Mouse (Mus musculus) right cerebral cortex, postnatal 4 days (tissue): Measurements from ENCODE around the gene Fam117a.
A peak's percentile ranks its signal among the peaks of the same experiment; 100 is the strongest.

ENCODE experiments used
- DNase-seq: peaks from one replicate; pipeline ENCODE4 v3.0.0-alpha.2; 2022

Fam117a gene

GRCm38 (mm10) chr11:95333805-95334204 is 3.0 kb upstream of the Fam117a start:
- no peak for DNase-seq

DNA sequence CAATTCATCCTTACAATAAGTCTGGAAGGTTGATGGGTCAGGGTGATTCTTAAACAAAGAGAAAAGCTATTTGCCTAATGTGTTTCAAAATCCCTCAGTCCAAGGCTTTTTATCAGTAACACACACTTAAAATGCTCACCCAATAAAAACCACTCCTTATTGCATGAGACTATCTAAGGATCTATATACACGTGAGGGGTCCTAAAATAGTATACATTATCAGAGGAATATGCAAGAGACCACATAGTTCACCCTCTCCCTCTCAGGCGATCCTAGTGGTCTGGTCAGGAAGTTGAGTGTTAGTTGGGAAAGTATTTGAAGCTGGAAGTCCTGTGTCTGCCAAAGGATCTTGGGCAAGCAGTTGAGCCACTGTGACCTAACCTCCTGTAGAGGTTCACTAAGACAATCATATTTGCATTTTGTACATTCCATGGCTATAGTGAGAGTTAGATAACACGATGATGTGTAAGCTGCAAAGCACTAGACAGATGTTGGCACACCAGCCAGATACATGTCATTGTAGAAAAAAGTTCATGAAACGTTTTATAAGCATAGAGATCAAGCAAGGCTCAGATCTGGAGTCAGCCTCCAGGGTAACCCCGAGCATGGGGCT is 2.3 kb upstream of the Fam117a start:
- no peak for DNase-seq

- peak; percentile 35 for DNase-seq
These were observed 453 bp downstream of the Fam117a start for GRCm38 (mm10) chr11:95337129-95337813.

DNA sequence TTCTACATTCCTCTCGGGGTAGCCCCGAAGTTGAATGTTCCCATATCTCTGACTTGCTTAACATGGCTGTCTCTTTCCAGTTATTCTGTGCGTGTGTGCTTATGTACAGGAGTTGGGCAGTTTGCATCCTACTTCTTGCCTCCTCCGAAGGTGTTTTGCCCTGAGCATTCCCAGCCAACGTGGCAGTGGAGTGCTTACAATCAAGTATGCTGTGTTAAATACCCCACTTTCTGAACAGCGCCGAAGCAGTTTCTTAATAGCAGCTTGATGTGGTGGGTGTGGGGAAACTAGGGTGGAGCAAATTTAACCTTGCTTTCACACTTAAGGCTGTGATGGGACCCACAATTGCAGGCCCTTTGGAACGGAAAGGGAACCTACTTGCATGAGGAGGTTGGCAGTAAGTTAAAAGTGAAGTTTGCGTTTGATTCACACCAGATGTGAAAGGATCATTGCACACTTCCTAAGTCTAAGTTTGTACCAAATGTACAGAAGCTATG is 1.1 kb downstream of the Fam117a start:
- DNase-seq: no peak

- DNase-seq: no peak
These were observed 2.7 kb downstream of the Fam117a start for GRCm38 (mm10) chr11:95339471-95340021.

DNA sequence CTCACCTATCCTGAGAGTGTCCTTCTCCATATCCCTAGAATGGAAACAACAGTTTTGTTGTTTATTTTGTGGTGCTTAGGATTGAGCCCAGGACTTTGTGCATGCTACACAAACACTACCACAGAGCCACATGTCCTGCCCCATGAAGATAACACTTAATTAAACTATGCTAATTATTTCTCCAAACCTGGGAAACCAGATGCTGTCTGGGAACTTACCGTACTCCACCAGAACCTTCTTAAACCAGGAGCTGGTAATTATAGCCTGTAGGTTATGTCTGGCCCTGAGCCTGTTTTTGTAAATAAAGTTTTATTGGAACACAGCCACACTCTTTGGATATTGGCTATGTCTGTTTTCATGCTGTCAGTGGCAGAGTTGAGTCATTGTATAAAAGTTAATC is 3.4 kb downstream of the Fam117a start:
- no peak for DNase-seq

DNA sequence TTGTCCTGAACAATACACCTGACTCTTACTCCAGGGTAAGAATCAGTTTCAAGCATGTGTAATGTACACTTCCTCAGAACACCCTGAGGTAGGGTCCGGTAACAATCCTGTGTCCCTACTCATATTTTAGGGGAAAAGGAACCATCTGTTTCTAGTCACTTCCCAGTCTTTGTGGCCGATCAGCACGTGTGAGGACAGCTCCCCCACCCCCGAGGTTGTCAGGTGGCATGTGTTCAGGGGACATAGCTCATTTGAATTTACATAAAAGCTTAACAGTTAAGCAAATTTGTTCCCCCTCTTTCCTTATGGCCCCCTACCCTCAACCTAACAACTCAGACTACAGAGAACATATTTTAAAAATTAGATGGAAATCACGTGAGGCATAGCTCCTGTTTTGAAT is 3.8 kb downstream of the Fam117a start:
- DNase-seq: no peak

DNA sequence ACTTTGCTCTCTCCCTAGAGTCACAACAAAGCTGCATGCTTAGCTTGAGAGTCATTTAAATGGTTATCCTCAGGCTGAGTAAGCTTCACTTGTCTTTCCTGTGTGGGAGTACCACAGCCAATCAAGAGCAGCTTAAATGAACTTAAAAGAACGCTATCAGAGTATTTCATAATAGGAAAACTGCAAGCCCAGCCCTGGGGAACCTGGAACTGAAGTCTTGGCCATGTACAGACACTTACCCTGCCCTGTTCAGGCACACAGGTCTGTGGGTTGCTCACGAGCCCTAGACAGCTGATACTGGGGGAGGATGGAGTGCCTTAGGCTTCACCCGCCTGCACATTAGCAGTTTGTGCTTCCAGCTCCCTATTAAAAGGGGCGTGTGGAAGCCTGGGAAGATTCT is 6.4 kb downstream of the Fam117a start:
- no peak for DNase-seq

DNA sequence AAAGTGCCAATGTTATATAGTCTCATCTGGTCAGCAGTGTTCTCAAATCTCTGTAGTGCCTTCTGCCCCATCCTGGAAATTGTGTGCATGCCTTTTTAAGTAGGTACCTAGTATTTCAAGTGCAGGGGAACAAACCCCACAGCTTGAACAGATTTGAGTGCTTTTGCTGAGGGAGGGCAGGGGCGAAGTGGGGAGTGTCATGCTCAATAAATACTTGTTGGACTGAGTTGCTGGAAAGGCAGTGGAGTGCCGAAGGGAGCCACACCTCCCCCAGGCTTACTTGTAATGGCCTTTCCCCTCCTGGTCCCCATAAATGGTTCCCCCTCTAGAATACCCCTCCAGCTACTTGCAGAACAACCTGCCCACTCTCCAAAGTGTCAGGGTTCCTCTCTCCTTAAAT is 7.4 kb downstream of the Fam117a start:
- DNase-seq: no peak

GRCm38 (mm10) chr11:95350289-95350688 is 13.5 kb downstream of the Fam117a start:
- DNase-seq: no peak

DNA sequence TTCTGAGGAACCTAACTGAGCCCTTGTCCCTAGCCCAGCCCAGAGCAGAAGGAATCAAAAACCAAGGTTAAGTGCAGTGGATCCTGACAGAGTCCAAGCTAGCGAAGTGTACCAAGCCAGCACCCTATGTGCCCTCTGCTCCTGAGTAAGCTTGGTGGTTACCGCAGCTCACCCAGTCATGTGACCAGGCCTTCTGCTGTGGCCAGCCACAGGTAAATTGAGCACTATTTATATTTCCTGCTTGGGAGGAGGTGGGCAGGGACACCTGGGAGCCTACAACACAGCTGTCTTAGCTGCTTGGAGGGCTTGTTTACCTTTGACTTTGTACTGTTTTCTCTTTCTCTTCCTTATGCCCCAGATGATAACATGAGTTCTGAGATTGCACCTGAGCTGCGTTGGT is 14.1 kb downstream of the Fam117a start:
- no peak for DNase-seq

DNA sequence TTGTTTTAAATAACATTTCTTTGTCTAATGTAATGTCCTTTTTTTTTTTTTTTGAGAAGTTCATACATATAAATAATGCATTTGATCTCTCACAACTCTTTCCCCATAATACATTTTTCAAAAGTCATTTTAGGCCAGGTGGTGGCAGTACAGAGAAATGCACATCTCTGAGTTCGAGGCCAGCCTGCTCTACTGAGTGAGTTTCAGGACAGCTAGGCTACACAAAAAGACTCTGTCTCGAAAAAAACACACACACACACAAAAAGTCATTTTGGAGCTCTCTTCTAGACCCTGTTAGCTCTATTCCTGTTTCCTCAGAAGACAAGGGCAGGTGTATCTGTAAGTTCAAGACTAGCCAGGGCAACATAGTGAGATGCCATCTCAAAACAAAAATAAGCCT is 15.9 kb downstream of the Fam117a start:
- no peak for DNase-seq

GRCm38 (mm10) chr11:95353226-95353625 is 16.4 kb downstream of the Fam117a start:
- no peak for DNase-seq

DNA sequence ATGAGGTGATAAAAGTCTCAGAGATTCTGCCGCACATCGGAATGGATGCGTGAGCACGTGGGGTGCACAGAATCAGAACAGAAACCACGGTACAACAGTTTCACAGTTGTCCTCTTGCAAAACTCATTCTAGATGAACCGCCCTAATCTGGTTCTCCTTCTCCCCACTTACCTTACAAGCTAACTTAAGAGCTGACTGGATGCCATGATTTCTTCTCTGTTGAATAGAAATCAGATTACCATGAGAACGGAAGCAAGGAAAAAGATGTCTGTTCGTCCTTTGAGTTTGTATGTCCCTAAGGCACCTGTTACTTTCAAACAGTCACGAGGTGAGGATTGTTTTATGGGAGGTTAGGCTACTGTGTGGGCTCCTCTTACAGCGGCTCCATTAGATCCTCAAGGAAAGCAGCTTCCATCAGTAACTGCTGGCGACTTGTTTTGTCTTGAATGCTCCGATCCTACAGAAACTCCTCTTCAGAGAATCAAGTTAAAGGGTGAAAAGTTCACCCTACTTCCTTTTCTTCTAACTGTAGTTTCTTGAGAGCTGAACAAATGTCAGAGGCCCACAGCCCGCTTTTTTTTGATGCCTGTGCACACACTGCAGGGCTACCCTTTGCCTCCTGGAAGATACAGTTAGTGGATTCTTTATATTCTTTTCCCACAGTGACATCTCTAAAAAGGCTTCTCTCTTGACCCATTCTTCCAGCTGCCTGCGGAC is 17.6 kb downstream of the Fam117a start:
- DNase-seq: no peak

DNA sequence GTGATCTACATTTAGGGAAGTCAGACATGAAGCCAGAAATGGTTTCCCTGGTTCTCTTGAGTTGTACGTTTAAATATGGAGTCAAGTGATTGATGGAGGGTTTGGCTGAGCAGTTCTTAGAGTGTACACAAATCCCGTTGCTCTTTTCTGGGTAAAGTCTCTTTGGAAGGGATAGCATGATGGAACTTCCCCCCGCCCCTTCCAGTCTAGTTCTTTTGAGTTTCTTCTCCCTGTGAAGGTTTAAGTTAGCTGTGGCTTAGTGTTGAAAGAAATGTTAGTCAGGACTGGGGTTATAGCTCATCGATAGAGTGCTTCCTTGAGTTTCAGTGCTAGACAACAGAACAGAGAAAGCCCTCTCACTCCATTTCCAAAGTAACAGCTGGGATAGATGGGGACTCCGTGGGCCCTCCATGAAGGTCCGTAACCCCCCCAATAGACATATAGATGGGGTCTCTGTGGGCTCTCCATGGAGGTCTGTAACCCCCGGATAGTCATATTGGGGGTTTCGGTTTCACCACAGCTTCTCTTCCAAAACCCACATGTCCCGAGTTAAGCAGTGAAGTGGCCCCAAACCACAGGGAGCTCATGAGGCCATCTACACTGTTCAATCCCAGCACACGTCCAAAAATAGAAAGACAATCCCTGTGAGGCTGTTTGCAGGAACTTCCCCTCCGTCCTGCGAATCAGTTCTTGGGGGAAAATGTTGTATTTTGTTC is 18.3 kb downstream of the Fam117a start:
- DNase-seq: no peak

- DNase-seq: no peak
These were observed 18.8 kb downstream of the Fam117a start for GRCm38 (mm10) chr11:95355661-95356011.

GRCm38 (mm10) chr11:95356039-95356438 is 19.2 kb downstream of the Fam117a start:
- no peak for DNase-seq

- peak; percentile 37 for DNase-seq
These were observed 19.9 kb downstream of the Fam117a start for GRCm38 (mm10) chr11:95356469-95357273.

DNA sequence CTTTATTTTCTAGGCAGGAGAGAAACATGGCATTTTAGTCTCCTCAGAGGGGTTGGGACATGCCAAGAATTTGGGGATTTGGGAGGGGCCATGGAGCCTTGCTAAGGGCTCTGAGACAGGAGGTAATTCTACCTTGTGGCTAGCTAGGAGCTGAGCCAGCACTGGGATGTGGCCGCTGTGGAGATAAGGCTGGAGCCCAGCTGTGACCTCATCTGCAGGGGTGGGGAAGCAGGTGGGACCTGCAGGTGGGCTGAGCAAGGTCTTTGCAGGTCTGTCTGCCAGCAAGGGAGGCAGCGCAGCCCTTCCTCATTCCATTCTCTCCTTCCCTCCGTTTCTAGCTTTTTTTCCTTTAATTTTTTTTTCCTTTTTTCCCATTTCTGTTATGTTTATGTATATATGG is 21.4 kb downstream of the Fam117a start:
- no peak for DNase-seq

GRCm38 (mm10) chr11:95364388-95364787 is 27.6 kb downstream of the Fam117a start:
- no peak for DNase-seq

- peak; percentile 52 for DNase-seq
These were observed 28.8 kb downstream of the Fam117a start for GRCm38 (mm10) chr11:95365596-95365995.

DNA sequence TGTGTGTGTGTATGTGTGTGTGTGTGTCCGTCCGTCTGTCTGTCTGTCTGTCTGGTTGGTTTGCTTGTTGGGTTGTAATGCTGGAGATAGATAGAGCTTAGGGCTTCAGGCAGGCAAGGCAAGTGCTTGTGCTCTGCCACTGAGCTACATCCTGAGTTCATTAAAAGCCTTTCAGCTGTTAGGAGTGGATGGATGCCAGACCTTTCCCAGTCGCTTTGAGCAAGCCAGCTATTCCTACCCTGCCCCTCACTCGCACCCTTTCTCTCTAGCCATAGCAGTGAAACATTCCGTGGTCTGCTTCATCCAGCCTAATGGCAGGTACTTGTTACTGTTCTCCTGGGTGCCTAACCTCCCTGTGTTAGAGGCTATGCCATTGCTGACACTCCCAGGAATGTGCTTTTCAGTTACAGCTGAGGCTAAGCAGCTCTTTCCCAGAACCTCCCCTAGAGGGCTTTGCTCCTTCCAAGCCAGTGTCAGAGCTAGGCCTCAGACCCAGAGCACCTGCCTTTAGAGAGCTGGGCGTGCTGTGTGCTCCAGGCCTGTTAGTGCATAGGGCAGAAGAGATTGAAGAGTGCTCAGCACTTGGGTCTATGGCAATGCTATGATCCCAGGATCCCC is 29.6 kb downstream of the Fam117a start:
- no peak for DNase-seq
